Mouse (Mus musculus) liver, embryonic 11.5 days (tissue): ENCODE measurements at regions not wholly inside any gene's neighbourhood (a gene's known extent, or its start where the extent isn't known, plus 50 kb on each side); places are given as distances from the start of the nearest gene placed in this dataset.

Source experiments
- ATAC-seq: fragments of 200-750 bp; cut with Nextera tagmentation; replicated peaks from 2 replicates; pipeline ENCODE4 v1.8.0; 2017; ENCODE audit warnings: moderate number of reproducible peaks, mild to moderate bottlenecking, moderate TSS enrichment, moderate library complexity; ENCODE audit not compliant: low FRiP score
- DNase-seq: peaks from one replicate; pipeline ENCODE4 v3.0.0-alpha.2; 2017; ENCODE audit warnings: low spot score
- H3K27ac ChIP-seq: fragments of 300-500 bp; sonication (generic); 2 replicates; pipeline ENCODE4 v1.5.1; 2014; ENCODE audit warnings: mild to moderate bottlenecking, low read depth, low read length, control low read depth
- H3K27me3 ChIP-seq: fragments of 300-500 bp; sonication (generic); replicated peaks from 2 replicates; pipeline ENCODE4 v1.6.1; 2014; ENCODE audit warnings: low read length, mixed read lengths; ENCODE audit not compliant: control insufficient read depth, insufficient read depth
- H3K36me3 ChIP-seq: fragments of 300-500 bp; sonication (generic); 2 replicates; pipeline ENCODE4 v1.6.1; 2014; ENCODE audit warnings: mild to moderate bottlenecking, low read length, moderate library complexity, mixed read lengths; ENCODE audit not compliant: control insufficient read depth, insufficient read depth
- H3K4me1 ChIP-seq: fragments of 300-500 bp; sonication (generic); replicated peaks from 2 replicates; pipeline ENCODE4 v1.6.1; 2014; ENCODE audit warnings: low read length, mixed read lengths; ENCODE audit not compliant: control insufficient read depth, insufficient read depth
- H3K4me2 ChIP-seq: fragments of 300-500 bp; sonication (generic); 2 replicates; pipeline ENCODE4 v1.6.1; 2014; ENCODE audit warnings: mild to moderate bottlenecking, control low read depth, moderate library complexity
- H3K4me3 ChIP-seq: fragments of 300-500 bp; sonication (generic); 2 replicates; pipeline ENCODE4 v1.5.1; 2014; ENCODE audit warnings: low read depth, low read length, control low read depth
- H3K9ac ChIP-seq: fragments of 300-500 bp; sonication (generic); 2 replicates; pipeline ENCODE4 v1.6.1; 2014; ENCODE audit warnings: low read depth, low read length, control low read depth
- H3K9me3 ChIP-seq: fragments of 300-500 bp; sonication (generic); 2 replicates; pipeline ENCODE4 v1.6.1; 2016; ENCODE audit warnings: low read length, inconsistent platforms, mixed read lengths; ENCODE audit not compliant: control insufficient read depth
- WGBS: fragments of 180-500 bp; shearing (Covaris S2); extraction: QIAGEN DNeasy Blood & Tissue Kit; methylation state at CpG from one replicate; pipeline ENCODE4 v1.1.7; 2014; 5-methylcytosine and 5-hydroxymethylcytosine counted together

DNA sequence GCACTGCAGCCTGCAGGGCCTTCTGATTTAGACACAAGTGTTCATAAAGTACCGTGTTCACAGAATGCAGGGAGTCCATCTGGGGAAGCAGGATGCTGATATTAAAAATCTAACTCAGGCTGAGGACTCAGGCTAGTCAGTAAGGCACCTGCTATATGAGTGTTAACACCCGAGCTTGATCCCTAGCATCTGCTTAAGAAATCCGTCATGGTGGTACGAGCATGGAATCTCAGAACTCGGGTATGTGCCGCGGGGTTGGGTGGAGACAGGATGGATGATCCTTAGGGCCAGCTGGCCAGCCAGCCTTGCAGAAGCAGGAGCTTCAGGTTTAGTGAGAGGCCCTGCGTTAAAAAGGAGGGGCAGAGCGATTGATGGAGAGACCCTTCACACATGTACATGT lies 160.1 kb downstream of the Slc4a3 start:
- Histone ChIP-seq H3K9ac (no peak overlapping the region), H3K27me3 (no peaks in the 10 kb centered on the region), H3K9me3 (no peaks in the 10 kb centered on the region), H3K4me1 (no peaks in the 10 kb centered on the region), H3K4me3 (no peak overlapping the region), H3K36me3 (no peaks in the 10 kb centered on the region), H3K4me2 (no peak overlapping the region), H3K27ac (no peak overlapping the region)
- DNase-seq = no peak
- no peak for ATAC-seq
- WGBS = 79% methylated on average over 9 of the region's 9 CpGs

DNA sequence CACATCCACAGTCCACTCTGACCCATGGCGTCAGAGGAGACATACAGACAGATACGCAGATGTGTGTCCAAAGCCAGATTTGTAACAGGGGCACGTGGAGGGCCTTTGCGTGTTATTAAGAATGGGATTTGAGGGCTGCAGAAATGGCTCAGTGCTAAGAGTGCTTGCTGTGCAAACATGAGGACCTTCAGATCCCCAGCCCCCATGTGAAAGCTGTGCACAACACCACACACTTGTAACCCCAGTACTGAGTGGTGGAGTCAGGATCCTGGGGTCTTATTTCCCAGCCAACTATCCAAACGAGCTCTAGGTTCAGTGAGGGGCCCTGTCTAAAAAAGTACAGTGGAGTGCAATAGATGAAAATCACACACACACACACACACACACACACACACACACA lies 177.4 kb downstream of the Slc4a3 start:
- no peaks in the 10 kb centered on the region for H3K4me1 ChIP-seq
- no peak overlapping the region for H3K9ac ChIP-seq
- H3K9me3 ChIP-seq = 0 out of 2 replicates have a peak, but pooled peaks cover 3% of the 10 kb centered on the region
- ATAC-seq (no peak), DNase-seq (no peak)
- no peak overlapping the region for H3K27ac ChIP-seq
- H3K27me3 ChIP-seq = no peaks in the 10 kb centered on the region
- H3K4me2 ChIP-seq = no peak overlapping the region
- whole genome bisulfite sequencing = 84% methylated on average over 5 of the region's 5 CpGs
- H3K36me3 ChIP-seq = no peaks in the 10 kb centered on the region
- no peak overlapping the region for H3K4me3 ChIP-seq

DNA sequence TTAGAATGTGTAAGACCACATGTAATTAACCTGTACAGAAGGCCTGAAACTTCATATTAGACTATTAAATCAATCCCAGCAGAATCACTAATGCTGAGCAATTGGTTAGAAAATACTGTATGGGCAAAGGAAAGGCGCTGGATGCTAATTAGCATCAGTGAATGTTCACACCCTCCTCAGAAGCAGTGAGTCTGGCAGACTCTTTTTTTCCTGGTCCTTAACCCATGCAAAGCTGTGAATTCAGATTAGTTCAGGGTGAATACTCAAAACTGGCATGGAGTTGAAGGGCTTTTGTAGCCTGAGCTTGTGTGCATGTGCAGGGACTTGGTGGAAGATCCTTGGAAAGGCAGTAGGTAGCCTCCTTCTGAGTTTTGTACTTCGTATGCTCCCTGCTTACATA lies 179.3 kb downstream of the Slc4a3 start:
- 67% methylated on average over 2 of the region's 2 CpGs for WGBS

DNA sequence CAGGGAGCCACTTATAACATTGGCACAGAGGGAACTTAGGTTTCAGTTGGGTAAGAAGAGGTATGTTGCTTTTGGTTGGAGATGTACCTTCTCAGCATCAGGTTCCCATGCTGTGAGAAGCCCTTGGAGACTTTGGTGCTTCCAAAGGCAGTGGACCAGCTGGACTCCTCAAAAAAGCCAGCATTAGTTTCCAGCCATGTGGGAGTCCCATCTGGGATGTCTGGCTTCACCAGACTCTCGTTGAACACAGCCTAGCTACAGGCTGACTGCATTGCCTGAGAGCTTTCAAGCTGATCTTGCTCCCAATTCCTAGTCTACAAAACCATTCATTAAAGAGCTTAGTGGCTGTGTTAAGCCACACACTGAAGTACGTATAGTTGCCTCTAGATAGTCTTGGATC lies 182.8 kb downstream of the Slc4a3 start:
- no peak overlapping the region for H3K4me2 ChIP-seq
- no peak overlapping the region for H3K27ac ChIP-seq
- no peaks in the 10 kb centered on the region for H3K27me3 ChIP-seq
- H3K9me3 ChIP-seq = 0 out of 2 replicates have a peak, but pooled peaks cover 3% of the 10 kb centered on the region
- DNase-seq (no peak), ATAC-seq (no peak)
- H3K4me3 ChIP-seq = no peak overlapping the region
- H3K4me1 ChIP-seq = no peaks in the 10 kb centered on the region
- H3K36me3 ChIP-seq = no peaks in the 10 kb centered on the region
- no peak overlapping the region for H3K9ac ChIP-seq
- 59% methylated on average over 2 of the region's 2 CpGs for WGBS

More for the DNA sequence above, 179.3 kb downstream of the Slc4a3 start:
- Histone ChIP-seq H3K4me2 (no peak overlapping the region), H3K9ac (no peak overlapping the region), H3K36me3 (no peaks in the 10 kb centered on the region), H3K4me3 (no peak overlapping the region), H3K4me1 (no peaks in the 10 kb centered on the region), H3K27me3 (no peaks in the 10 kb centered on the region), H3K9me3 (0 out of 2 replicates have a peak, but pooled peaks cover 3% of the 10 kb centered on the region), H3K27ac (no peak overlapping the region)
- ATAC-seq (no peak), DNase-seq (no peak)

DNA sequence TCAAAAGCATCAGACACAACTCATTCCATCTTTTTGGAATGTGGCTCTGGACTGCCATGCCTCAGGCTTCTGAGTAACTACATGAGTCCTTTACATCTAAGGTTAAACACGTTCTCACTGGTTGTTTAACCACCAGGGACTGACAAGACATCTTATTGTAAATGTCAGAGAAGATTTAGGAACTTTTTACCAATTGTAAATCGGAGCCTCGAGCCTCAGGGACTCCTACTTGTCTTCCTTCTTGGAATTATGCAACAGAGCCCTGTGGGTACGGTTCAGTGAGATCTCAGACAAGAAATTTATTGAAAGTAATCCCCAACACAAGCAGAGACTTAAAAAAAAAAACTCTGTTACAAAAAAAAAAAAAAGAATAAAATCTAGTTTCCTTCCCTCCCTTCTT lies 187.7 kb downstream of the Slc4a3 start:
- H3K9ac ChIP-seq = no peak overlapping the region
- no peak overlapping the region for H3K27ac ChIP-seq
- no peaks in the 10 kb centered on the region for H3K4me1 ChIP-seq
- H3K27me3 ChIP-seq = no peaks in the 10 kb centered on the region
- no peaks in the 10 kb centered on the region for H3K9me3 ChIP-seq
- ATAC-seq (no peak), DNase-seq (no peak)
- WGBS = 54% methylated on average over 4 of the region's 4 CpGs
- no peak overlapping the region for H3K4me3 ChIP-seq
- no peaks in the 10 kb centered on the region for H3K36me3 ChIP-seq
- no peak overlapping the region for H3K4me2 ChIP-seq

DNA sequence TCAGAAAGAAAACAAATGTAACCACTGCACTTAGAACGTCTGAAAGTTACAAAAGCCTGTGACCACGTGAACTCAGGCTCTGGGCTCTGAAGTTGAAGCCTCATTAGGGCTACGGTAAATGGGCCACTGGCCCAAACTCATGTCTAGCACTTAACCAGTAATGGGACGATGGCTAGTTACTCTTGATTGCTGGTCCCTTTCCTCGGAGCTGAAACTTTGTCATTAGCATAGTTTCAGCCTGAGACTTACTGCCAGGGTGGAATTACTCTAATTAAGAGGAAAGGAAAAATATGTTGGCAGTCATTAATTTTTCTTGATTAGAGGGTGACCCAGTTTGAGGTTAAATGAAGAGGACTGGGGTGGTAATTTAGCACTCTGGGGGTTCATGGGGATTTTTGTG lies 192.6 kb downstream of the Slc4a3 start:
- no peak overlapping the region for H3K4me3 ChIP-seq
- DNase-seq (no peak), ATAC-seq (no peak)
- H3K4me2 ChIP-seq = no peak overlapping the region
- no peaks in the 10 kb centered on the region for H3K4me1 ChIP-seq
- H3K27me3 ChIP-seq = no peaks in the 10 kb centered on the region
- H3K9ac ChIP-seq = no peak overlapping the region
- no peaks in the 10 kb centered on the region for H3K36me3 ChIP-seq
- H3K27ac ChIP-seq = no peak overlapping the region
- 70% methylated on average over 5 of the region's 5 CpGs for WGBS
- H3K9me3 ChIP-seq = no peaks in the 10 kb centered on the region

DNA sequence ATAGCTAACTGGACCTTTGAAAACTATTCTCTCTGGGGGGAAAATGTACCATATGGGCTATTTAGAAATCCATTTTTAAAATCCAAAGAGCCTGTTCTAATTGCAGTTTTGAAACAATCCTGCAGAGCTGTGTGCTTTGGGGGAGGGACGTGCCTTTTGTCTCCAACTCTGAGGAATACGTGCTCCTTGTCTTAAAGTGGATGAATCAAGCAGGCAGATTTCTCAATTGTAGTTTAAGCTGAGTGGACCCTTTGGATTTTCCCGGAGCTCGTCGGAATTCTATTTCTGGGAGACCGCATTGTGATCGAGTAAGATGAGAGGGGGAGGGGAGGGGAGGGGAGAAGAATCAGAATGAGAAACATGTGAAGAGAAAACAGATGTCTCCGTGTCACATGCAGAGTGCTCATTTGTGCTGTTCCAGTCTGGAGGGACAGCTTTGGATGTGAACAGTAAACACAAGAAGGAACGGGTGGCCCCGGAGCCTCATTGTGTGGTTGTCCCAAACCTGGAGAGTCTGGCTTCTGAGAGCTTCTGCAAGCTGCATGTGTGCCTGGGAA lies 203.7 kb downstream of the Slc4a3 start:
- no peaks in the 10 kb centered on the region for H3K4me1 ChIP-seq
- H3K27me3 ChIP-seq = no peaks in the 10 kb centered on the region
- no peak overlapping the region for H3K4me3 ChIP-seq
- H3K36me3 ChIP-seq = no peaks in the 10 kb centered on the region
- no peak for DNase-seq
- no peak overlapping the region for H3K9ac ChIP-seq
- WGBS = 78% methylated on average over 10 of the region's 10 CpGs
- ATAC-seq = no peak
- H3K27ac ChIP-seq = no peak overlapping the region
- no peaks in the 10 kb centered on the region for H3K9me3 ChIP-seq
- no peak overlapping the region for H3K4me2 ChIP-seq

DNA sequence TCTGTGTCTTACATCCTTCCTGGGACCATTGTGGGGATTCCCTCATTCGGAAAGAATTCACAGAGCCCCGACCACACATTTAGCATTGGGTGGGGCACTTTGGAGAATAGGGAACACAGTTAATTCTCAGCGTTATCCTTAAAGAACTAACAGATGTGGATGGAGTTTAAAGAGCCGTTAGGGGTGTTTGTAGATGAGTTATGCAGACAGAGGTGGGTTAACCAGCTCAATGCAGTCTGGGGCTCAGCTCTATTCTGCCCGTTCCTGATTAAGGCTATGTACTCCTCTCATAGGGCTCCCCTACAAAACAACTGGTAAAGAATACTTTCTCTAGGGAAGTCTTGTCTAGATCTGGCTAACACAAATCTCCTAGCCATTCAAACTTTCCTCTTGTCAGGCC lies 226.1 kb downstream of the Slc4a3 start:
- Histone ChIP-seq H3K27me3 (no peaks in the 10 kb centered on the region), H3K9me3 (no peaks in the 10 kb centered on the region), H3K4me1 (no peaks in the 10 kb centered on the region), H3K4me3 (no peak overlapping the region), H3K9ac (no peak overlapping the region), H3K36me3 (no peaks in the 10 kb centered on the region), H3K27ac (no peak overlapping the region), H3K4me2 (no peak overlapping the region)
- DNase-seq = no peak
- no peak for ATAC-seq
- 44% methylated on average over 5 of the region's 5 CpGs for WGBS

DNA sequence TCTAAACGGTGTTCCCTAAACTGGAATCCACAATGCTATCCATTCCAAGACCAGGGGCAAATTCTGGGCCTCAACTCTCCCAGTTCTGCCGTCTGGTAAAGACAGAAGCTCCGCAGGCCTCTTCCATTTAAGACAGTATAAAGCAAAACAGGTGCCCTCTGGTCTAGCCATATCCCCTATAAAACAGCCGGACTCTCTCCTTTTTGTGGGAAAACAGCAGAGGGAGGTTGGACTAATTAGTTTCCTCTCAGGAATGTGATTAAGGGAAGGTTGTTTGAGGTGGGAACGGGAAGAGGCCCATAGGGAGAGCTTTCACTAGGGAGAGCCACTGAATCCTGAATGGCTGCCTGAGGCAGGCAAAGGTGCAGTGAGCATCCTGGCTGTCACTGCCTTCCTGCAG lies 226.9 kb downstream of the Slc4a3 start:
- Histone ChIP-seq H3K36me3 (no peaks in the 10 kb centered on the region), H3K9me3 (no peaks in the 10 kb centered on the region), H3K4me1 (no peaks in the 10 kb centered on the region), H3K27ac (no peak overlapping the region), H3K9ac (no peak overlapping the region), H3K27me3 (no peaks in the 10 kb centered on the region), H3K4me2 (no peak overlapping the region), H3K4me3 (no peak overlapping the region)
- ATAC-seq = no peak
- WGBS = 75% methylated on average over 5 of the region's 5 CpGs
- DNase-seq = no peak
